Comparison of ENCODE assay signal across 20 mouse cellular contexts in the genomic region with DNA sequence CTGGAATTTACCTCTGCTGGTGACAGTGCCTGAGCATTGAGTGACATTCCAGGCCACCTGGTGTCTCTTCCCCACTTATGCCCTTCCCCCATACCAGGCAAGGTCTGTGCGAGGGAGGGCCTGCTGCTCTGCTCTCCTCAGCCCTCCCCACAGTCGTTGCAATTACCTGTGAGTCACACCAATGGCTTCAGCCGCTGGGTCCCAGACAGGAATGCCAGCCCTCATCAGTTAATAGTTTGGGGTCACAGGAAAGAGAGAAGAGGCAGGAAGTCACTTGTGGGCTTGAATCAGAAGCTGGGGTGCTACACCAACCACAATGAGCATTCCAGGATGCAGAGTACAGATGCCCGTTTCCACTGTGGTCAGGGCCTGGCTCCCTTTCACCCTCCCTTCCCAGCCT. TPM values are rescaled to one million over a fixed set of nuclear protein-coding genes. Genes with fewer than 3 reads are reported as not detected.
A peak's percentile ranks its signal among the peaks of the same experiment; 100 is the strongest.
DNase-seq lines count a peak whose midpoint lies in the region; ATAC-seq and TF ChIP-seq lines count a peak whose summit lies in the region.
"Had no signal": no experiment of that assay in that cellular context is flagged by ENCODE, and none has a peak within 500 bp of the region (broad histone marks: within the 10 kb centered on the region; RNA-seq: fewer than 3 reads in every experiment).

No protein-coding gene starts in this region.

- H3K36me3 ChIP-seq in myocyte (ENCODE audit: control insufficient read depth, insufficient read depth) = no peaks in the 10 kb centered on the region
- H3K36me3 ChIP-seq: forebrain, embryonic 12.5 days; heart, embryonic 15.5 days had no signal

- intact Hi-C loops in heart, postnatal 25 days (cut with DNase I) = no loop called here

- no peak for TF ChIP-seq POLR2A in myocyte (IDR thresholded peaks at IDR 0.05; ENCODE audit: insufficient read length, low read depth)

- H3ac ChIP-seq in myocyte (ENCODE audit: control insufficient read depth, insufficient read length) = no peak overlapping the region

- H3K79me2 ChIP-seq in myocyte (ENCODE audit: control insufficient read depth, insufficient read depth) = no peaks in the 10 kb centered on the region

- H3K4me3 ChIP-seq in myocyte = no peak overlapping the region
- H3K4me3 ChIP-seq: forebrain, embryonic 12.5 days; heart, embryonic 15.5 days had no signal

- no peaks in the 10 kb centered on the region for H3K27me3 ChIP-seq in myocyte (ENCODE audit: control insufficient read depth, insufficient read depth, insufficient read length)
- H3K27me3 ChIP-seq: forebrain, embryonic 12.5 days; heart, embryonic 15.5 days had no signal

- ATAC-seq in CD4-positive, CD25-positive, alpha-beta regulatory T cell, adult 4 months = peak; percentile 39
- peak; percentile 54 for ATAC-seq in activated CD4-positive, CD25-positive, alpha-beta regulatory T cell, adult 4 months

- DNase-seq in heart, adult 11 months = peak; percentile 43
- DNase-seq in heart, postnatal 25 days (ENCODE audit: low spot score) = no peak
- DNase-seq in spleen, postnatal 4 days (ENCODE audit: low spot score in 2 of 2) = no peak
- no peak for DNase-seq in ovary, postnatal 14 days (ENCODE audit: low spot score)
- DNase-seq: adrenal gland, postnatal 25 days; cerebellum, adult 2 months; kidney, postnatal 4 days; liver; lung, adult 18-20 months; midbrain, embryonic 14.5 days; thymus, postnatal 25 days had no signal

- peak overlapping the region; percentile 87 for H3K4me2 ChIP-seq in myocyte (ENCODE audit: low read depth)
- H3K4me2 ChIP-seq: forebrain, embryonic 12.5 days; heart, embryonic 15.5 days had no signal

TF ChIP-seq in myocyte, 11 proteins besides CTCF, POLR2A, EP300 and RAD21:
- TF ChIP-seq USF1 (IDR thresholded peaks at IDR 0.05; ENCODE audit: low read depth) (no peak), TCF12 (IDR thresholded peaks at IDR 0.05; ENCODE audit: insufficient read depth, poor library complexity, severe bottlenecking) (no peak), MYOD1 (IDR thresholded peaks at IDR 0.05; ENCODE audit: control insufficient read depth in 1 of 3, insufficient read length in 2 of 3, low read depth in 2 of 3) (peak in 2 of 3 experiments; percentile 16 to 91)

RNA-seq across cellular contexts. Expression of a gene that starts 41.6 kb away (rescaled TPM):
- total RNA-seq in heart, postnatal 25 days (2021) = not detected
- 1 to 10 TPM; 1.2 to 2.3 TPM for polyA plus RNA-seq in CD4-positive, CD25-positive, alpha-beta regulatory T cell, adult 4 months (2017; shearing (Covaris generic))
- 1 to 10 TPM; 2.3 to 2.9 TPM for polyA plus RNA-seq in activated CD4-positive, CD25-positive, alpha-beta regulatory T cell, adult 4 months (2017; shearing (Covaris generic))
- polyA plus RNA-seq in myocyte (2012; fragmentation: generic; extraction: Trizol) = 0.05 TPM
- total RNA-seq: adrenal gland, postnatal 25 days had no signal
- polyA plus RNA-seq: forebrain, embryonic 12.5 days; hindbrain, embryonic 11.5 days; intestine, embryonic 14.5 days; kidney, embryonic 14.5 days; midbrain, embryonic 14.5 days; stomach, embryonic 16.5 days had no signal
